Mouse (Mus musculus): ENCODE measurements around the gene Exosc8.
"Not testable (repeated sequence)": the region's sequence is repeated elsewhere in the genome, so short reads cannot be mapped to it uniquely, and the experiment has no call there.

Exosc8 gene

DNA sequence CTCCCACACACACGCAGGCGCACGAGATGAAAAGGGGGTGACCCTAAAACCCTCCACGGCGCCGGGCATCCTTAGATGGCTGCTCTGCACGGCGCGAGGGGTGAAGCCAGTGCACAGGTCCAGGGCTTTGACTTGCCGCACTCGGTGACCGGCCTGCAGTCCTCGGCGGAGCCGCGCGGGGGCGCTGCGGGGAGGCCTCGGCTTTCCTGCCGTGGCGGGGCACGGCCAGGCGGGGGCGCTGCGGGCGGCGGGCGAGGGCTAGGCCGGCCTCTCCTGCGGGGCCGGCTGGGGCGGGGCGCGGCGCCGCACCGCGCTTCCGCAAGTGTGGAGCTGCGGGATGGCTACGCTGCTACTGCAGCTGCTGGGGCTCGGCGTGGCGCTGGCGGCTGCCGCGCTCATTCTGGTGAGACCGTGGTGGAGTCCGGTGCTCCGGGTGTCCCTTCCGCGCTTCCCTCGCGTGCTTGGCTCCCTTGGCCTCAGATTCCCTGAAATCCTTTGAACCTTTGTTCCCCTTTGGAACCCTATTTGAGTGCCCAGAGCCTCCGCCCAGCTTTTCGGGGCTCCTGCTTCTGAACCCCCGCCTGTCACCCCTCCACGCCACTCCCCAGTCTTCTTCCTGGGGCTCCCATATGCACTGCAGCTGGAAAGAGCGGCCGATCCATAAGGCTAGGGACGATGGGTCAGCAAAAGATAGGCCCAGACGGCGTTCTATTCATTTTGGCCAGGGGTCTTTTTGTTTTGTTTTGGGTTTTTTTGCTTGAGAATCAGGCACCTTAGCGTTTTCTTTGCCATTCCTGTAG lies at the start of gene Exosc8, which contains the start of gene Alg5:
Gene Exosc8 (minus strand): TSS at position 147 of the 800 bp plus-strand sequence.
Gene Alg5 (plus strand): TSS at position 293 of the 800 bp plus-strand sequence.
- DNase-seq (ENCODE audit: low spot score), result peak; percentile 91

DNA sequence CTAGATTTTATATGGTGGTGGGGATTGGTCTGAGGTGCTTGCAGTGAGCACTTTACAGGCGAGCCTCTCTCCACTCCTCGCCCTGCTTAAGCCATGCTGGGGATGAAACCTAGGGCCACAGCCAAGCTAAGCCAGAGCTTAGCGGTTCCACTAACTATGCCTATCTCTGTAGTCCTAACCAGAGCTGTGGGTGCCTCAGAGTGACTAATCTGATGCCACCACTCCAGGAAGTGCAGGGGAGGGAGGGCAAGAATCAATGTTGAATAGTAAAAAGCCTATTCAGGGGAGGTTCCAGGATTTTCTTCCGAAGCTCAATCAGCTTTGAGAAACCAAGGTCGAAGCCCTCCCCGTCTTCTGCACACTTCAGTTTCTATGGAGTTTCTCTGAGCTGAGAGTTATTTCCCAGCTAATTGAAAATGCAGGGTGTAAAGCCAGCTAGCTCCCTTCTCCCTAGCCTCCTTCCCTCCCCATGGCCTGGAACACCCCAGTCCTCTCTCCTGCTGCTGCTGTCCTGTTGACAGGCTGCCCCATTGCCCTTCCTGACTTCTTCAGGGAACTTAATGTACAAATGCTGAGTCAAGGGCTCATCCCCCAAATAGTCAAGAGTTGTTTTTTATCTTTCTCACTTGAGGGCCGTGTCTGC lies 40.9 kb upstream of the Exosc8 start:
- DNase-seq (ENCODE audit: low spot score), result no peak

DNA sequence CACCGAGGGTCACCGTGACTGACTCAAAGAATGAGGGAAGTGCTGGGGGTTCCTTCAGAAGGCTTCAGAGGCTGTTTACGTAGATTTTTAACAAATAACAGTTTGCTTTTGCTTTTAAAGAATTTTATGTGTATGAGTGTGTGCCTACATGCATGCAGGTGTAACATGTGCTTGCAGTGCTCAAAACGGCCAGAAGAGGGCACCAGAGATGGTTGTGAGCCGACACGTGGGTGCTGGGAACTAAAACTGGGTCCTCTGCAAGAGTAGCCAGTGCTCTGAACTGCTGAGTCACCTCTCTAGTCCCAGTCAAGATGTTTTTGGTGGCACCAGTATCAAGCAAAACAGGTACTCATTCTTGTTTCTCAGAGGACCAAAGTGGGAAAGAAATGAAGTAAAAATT lies 38.4 kb upstream of the Exosc8 start:
- DNase-seq (ENCODE audit: low spot score), result no peak

DNA sequence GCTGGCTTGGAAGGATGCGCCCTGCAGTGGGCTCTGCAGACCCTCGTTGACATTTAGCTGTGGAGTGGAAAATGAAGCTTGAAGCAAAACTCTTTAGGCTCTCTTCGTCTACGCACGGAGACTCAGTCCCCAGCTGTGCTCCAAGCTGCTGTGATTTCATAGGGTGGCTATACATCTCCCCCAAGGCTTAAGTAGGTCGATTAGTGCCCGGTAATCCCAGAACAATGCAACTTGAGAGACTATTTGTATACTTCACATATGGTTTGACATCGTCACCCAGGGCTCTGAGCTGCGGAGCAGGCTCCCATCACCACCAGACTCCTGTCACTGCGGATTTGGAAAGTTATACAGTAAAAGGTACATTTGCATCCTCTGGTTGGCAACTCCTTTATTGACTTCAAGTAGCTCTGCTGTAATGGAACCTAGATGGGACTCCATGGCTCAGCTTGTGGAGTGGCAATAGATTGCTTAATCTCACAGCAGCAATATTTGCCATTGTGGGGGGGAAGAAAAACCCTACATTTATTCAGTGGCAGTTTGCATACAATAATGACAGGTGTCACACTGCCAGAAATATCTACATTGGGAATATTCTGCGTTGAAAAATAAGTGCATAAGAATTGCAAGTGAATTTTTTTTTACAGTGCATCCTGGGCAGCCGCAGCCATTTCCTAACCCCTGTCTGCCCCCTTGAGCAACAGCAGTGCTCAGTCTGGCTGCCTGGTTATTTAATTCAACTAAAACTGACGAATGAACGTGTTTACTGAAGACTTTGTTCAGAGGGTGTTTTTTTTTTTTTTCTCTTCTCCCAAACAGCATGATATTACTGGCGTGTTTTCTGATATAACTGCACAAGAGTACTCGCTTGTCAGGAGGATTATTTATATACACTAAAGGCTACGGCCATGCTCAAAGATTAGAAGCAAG lies 34.4 kb upstream of the Exosc8 start:
- DNase-seq (ENCODE audit: low spot score), result no peak

DNA sequence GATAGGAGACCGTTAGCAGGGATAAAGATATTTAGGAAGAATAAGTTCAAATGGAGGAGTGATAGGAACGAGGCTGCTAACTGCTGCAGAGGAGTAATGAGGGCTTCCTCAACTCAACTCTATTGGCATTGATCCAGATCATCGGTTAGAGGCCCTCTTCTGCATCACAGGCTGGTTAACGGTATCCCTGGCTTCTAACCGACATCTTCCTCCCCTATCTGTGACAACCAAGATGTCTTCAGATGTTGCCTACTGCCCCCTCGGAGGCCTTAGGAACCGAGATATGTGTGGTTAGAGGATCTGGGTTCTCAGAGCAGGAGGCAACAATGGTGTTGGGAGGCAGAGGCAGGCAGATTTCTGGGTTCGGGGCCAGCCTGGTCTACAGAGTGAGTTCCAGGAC lies 33.4 kb upstream of the Exosc8 start:
- DNase-seq (ENCODE audit: low spot score), result no peak

DNA sequence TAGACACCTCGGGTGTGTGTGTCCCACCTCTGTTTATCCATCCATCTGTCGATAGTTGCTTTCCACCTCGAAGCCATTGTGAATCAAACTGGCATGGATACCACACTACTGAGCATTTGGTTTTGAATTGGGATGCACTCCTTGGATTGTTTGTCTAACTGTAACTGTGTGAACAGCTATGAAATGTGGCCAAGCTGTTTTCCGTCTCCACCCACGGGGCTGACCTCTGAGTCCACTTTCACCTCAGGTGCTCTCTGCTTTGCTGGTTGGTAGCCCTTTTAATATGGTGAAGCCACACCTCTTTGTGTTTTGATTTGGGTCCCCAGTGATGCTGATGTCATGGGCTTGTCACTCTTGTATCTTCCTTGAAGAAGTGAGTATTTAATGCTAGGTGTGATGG lies 31.6 kb upstream of the Exosc8 start:
- no peak for DNase-seq (ENCODE audit: low spot score)

DNA sequence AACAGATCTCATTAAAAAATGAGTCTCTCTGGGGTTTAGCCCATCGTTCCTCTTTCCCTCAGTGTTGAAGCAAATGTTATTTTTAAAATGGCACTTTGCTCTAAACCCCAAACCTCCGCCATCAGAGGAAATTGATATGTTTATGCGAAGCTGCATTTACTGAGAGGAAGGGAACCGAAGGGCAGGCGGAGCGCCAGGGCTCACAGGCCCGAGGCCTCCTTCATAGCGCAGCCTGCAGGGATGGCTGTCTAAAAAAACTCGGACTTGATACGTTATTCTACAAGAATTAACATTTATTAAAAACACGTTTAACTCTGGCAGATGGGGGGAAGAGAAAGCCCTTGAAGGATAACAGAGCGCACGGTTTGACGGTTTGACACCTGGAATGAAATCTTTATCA lies 30.8 kb upstream of the Exosc8 start:
- DNase-seq (ENCODE audit: low spot score), result no peak

DNA sequence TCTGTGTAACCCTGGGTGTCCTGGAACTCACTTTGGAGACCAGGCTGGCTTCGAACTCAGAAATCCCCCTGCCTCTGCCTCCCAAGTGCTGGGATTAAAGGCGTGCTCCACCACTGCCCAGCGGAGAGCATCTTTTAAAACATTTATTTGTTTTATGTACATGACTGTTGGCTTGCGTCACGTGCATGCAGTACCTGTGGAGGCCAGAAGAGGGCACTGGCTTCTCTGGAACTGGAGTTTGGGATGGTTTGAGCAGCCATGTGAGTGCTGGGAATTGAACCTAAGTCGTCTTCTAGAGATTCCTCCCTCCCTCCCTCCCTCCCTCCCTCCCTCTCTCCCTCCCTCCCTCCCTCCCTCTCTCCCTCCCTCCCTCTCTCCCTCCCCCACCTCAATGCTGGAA lies 30.3 kb upstream of the Exosc8 start:
- not testable (repeated sequence) for DNase-seq (ENCODE audit: low spot score)

DNA sequence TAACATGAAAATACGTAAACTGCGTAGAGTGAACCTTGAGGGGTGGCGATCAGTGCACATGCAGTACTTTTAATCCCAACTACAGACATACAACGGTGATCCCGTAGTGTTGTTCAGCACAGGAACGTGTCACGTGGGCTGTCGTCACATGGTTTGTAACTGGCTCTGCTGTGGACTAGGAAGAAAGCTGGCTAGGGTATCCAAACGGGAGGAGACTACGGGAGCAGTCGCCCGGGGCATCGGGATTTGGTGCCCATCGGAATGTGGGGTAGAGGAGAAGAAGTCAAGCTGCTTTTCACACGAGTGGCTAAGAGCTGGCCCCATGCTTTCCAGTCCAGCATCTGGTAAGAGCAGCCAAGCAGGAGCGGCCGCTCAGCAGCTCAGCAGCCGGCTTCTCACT lies 29.2 kb upstream of the Exosc8 start:
- DNase-seq (ENCODE audit: low spot score), result peak; percentile 45

DNA sequence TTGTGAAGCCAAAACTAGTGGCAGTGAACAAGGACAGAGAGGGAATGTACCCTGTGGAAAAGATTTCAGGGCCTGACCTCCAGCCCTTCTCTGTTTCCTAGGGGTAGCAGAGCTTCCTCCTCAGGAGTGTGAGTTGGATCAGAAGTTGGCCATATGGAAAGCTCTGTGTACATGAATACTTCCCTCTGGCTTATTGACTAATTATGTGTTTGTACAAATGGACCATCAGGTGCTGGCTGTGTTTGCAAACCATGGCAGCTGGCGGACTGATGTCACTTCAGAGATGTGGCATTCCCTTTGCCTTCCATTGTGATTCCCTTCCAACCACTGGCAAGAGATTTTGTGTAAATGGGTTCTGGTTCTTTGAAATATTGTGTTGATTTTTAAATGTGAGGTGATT lies 26.1 kb upstream of the Exosc8 start:
- no peak for DNase-seq (ENCODE audit: low spot score)

DNA sequence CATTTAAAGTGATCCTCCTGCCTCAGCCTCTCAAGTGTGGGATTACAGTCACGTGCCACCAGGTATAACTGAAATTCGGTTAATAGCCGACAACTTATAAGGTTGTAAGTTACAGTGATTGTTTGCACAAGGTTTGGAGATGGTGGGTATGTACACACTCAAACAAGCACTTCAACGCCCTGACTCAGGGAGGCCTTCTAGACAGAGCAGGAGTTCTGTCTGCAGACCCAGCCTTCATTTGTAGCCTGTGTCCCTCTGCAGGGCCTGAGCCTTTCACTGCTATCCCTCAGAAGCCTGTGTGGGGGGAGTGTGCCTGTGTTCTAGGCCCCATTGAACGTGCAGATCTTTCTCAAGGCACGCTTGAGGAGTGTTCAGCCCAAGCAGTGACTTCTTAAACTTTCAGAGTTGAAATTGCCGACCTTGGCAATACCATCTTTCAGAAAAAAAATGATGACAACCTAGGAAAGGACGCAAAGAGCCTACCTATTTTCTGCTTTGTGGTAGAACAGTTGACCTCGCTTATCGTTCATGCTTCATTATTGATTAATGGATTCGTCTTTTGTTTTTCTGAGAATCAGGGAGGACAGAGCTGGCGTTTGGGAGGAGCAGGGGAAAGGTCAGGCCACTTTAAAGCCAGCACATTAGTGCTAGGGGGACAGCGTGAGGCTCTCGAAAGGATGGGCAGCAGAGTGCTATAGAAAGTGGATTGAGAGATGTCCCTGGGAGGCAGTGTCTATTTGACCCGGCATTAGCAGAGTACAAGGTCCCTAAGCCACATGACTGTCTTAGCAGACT lies 25.3 kb upstream of the Exosc8 start:
- DNase-seq (ENCODE audit: low spot score), result no peak

DNA sequence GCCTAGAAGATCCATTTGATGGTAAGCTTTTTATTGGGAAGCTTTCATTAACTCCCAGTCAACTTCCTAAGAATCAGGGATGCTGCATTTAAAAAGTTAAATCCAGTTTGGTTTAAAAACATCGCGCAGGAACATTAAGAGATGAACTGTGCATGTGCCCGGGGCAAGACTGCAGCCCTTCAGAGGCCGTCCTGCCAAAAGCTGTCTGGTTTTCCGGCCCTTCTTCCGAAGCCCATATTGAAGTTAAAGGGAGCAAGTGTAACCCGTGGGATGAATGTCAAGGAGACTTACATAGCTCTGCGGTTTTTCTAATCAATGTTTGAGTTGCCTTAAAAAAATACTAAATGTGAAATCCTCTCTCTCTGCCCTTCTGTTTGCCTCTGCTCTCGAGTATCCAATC lies 24.0 kb upstream of the Exosc8 start:
- DNase-seq (ENCODE audit: low spot score), result no peak

DNA sequence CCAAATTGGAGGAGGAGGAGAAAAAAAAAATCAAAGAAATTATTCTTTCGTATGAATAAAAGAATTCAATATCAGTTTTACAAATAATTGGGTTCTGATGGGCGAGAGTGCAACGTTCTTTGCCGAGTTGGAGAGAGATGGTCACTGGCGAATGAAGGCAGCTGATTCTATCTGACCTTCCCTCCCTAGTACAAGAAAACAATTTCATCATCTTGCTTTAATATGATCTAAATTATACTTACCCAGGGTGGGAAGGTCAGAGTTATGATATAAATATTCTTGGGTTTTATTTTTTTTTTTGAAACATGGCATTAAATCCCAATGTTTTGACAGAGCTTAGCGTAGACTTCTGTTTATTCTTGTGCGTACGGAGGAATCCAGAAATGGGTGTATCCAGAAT lies 22.3 kb upstream of the Exosc8 start:
- DNase-seq (ENCODE audit: low spot score), result no peak

DNA sequence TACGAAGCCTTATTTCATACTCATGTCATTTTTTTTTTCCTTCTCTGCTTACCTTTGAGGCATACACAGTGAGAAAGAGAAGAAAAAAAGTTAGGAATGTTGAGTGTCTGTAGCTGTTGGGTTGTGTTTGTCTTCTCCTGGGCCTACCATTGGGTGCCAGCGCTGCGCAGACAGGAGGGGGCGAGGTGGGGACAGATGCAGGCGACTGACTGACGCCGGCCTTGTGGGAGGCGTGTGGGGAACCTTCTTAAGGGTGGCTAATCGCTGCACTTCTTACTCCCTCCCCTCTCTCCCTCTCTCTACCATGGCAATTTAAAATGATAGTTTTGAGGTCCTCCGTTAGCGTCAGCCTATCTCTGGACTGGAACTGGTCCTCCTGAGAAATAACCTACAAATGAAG lies 20.9 kb upstream of the Exosc8 start:
- DNase-seq (ENCODE audit: low spot score), result peak; percentile 22

DNA sequence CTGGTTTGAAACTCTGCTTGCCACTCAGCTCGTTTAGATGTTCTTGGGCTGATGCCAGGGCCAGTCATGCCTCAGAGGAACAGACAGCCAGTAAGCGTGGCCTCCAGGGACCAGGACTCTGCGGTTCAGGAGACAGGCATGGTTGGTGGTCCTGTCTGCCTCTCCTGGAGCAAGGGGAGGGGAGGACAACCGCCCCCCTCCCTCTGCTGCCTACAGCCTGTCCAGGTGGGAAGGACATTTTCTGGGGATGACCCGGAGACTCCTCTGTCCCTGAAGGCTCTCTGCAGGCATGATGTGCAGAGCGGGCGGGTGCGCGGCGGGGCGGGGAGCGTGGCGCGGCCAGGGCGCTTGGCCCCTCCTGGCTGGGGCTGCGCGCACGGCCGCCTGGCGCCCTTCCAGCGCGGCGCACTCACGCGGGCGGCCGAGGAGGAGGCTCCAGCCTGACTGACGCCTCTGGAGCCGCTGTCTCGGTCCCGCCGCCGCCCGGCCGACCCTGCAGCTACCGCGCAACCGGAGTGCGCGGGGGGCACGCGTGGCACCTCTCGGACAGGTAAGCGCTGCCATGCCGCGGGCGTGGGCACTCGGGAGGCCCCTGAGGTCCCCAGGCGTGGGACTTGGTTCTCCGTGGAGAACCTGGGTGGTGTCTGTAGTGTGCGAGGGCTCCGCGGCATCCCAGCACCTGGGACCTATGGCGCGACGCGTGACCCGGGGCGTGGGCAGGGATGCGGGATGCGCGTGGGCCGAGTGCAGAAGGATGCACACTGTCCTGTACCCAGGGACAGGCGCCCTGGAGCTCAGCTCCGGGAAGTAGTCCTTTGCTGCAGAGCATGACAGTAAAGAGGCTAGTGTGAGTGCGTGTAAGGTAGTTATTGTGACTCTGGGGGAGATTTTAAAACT lies 20.2 kb upstream of the Exosc8 start, which contains the start of gene Smad9:
Gene Smad9 (plus strand): TSS at position 438 of the 897 bp plus-strand sequence.
- peak; percentile 57 for DNase-seq (ENCODE audit: low spot score)

DNA sequence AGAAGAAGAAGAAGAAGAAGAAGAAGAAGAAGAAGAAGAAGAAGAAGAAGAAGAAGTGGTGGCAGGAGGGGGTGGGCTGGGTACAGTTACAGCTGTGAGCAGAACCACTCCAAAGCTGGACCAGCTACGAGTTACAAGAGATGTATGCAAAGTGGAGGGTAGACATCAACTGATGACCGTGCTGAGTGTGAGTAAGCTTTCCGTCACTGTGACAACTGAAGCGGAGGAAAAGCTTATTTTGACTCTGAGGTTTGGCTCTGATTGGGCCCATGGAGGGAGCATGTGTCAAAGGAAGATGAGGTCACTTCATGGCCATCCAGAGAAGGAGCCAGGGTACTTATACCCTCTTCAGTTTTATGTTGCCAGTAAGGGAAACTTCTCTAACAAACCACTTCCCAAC lies 18.2 kb upstream of the Exosc8 start:
- DNase-seq (ENCODE audit: low spot score), result no peak

DNA sequence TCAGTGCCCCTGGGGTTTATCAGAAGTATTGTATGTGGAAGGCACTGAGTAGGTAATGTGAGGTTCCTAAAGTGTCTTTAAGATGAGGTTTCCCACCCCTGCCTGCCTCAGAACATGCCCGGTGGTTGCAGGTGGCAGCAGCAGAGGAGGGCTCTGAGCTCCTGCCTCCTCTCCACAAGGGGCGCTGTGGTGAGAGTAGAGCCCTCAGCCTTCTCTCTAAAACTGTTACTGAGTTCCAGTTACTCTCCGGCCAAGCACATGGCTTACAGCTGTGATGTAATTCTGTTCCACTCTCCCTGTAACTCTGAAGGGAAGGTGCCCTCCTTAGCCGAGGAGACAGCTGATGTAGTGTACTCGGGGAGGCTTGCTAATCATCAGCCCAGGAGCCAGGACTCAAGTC lies 10.6 kb upstream of the Exosc8 start:
- DNase-seq (ENCODE audit: low spot score), result no peak

DNA sequence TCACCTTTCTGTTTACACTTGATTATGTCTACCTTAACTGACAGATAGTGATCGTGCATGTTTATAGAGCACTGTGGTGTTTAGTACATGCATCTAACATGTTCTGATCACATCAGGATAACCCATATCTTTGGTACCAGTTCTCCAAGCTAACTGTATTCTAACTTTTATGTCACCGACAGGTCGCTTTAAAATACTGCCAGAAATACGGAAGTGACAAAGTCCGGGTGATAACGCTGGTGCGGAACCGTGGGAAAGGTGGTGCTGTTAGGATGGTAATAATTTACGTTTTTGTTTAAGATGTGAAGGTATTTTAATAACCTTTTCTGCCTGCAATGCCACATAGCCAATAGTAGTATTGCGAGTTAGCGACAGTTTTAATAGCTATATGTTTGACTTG lies 6.8 kb upstream of the Exosc8 start:
- DNase-seq (ENCODE audit: low spot score), result no peak

DNA sequence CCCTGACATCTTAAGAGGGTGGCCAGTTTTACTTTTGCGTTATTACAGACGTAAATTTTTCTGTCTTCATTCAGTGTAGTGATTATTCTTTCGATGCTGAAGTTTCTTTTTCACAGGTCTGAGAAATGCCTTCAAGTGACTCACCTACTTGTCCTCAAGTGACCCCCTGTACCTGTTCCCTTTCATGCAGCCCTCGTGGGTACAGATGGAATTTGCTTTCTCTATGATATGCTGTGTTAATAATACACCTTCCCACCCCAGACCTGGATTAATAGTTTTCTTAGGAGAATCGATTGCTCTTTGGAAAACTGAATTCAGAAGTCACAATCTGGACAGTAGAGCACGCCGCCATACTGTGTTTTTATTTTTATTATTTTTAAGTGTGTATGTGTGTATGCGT lies 2.1 kb upstream of the Exosc8 start:
- DNase-seq (ENCODE audit: low spot score), result no peak

DNA sequence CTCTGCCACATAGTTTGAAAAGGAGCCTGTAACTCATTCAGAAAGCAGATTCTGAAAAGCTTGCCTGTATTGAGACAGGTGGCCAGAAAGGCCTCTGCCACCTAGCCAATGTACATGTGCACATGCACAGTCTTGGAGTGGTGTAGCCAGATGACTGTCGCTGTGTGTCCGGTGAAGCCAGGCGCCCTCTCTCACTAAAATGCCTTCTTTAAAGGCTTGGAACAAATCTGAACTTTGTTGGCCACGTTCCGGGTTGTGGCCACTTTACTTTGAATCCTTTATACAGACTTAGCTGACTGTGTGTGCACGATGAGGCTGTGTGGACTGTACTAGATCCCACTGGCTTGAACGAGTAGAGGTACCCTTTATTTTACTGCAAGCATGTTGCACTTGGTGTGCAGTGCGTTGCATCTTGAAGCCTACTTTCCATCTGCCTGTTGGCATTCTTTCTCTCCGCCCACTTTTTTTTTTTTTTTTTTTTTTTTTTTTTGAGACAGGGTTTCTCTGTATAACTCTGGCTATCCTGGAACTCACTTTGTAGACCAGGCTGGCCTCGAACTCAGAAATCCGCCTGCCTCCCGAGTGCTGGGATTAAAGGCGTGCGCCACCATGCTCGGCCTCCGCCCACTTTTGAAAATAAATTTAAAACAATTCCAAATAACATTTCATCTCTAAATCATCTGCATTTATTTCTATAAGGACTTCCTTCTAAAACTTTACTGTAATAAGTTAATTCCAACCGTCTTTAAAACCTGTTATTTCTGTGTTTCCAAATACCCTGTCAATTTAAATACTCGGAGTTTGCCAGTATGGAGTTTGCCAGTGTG lies 1.1 kb upstream of the Exosc8 start:
- no peak for DNase-seq (ENCODE audit: low spot score)

All from layer of hippocampus, adult 11-12 months (tissue).